Mouse (Mus musculus): Measurements from ENCODE around the gene Tnip3.

Tnip3 gene

GRCm38 (mm10) chr6:65661272-65661671, 136.2 kb downstream of the Tnip3 start:
- DNase-seq = no peak

GRCm38 (mm10) chr6:65662050-65662449, 136.9 kb downstream of the Tnip3 start:
- no peak for DNase-seq

GRCm38 (mm10) chr6:65663990-65664389, 138.9 kb downstream of the Tnip3 start:
- DNase-seq = no peak

GRCm38 (mm10) chr6:65666295-65666694, 141.2 kb downstream of the Tnip3 start:
- no peak for DNase-seq

- no peak for DNase-seq
Observed at GRCm38 (mm10) chr6:65669971-65670370, 144.9 kb downstream of the Tnip3 start.

- peak; percentile 7 to 17 for DNase-seq
Observed at GRCm38 (mm10) chr6:65670981-65671411, 145.9 kb downstream of the Tnip3 start.

- peak; percentile 66 to 73 for DNase-seq
Observed at GRCm38 (mm10) chr6:65671451-65671850, 146.3 kb downstream of the Tnip3 start, which contains the start of gene Ndnf. Gene Ndnf (plus strand): TSS chr6:65671590.

GRCm38 (mm10) chr6:65672131-65673031, 147.3 kb downstream of the Tnip3 start:
- DNase-seq = peak; percentile 47 to 51

Data from cerebellum, postnatal 25 days (tissue).